Mouse (Mus musculus) yolk sac, embryonic 10.5 days (tissue): Measurements from ENCODE around the gene Mettl1.
A peak's percentile ranks its signal among the peaks of the same experiment; 100 is the strongest.
"Not testable (repeated sequence)": the region's sequence is repeated elsewhere in the genome, so short reads cannot be mapped to it uniquely, and the experiment has no call there.

Source experiments
- DNase-seq: peaks from one replicate; pipeline ENCODE4 v3.0.0-alpha.2; 2017; ENCODE audit warnings: low spot score

Gene Mettl1

DNA sequence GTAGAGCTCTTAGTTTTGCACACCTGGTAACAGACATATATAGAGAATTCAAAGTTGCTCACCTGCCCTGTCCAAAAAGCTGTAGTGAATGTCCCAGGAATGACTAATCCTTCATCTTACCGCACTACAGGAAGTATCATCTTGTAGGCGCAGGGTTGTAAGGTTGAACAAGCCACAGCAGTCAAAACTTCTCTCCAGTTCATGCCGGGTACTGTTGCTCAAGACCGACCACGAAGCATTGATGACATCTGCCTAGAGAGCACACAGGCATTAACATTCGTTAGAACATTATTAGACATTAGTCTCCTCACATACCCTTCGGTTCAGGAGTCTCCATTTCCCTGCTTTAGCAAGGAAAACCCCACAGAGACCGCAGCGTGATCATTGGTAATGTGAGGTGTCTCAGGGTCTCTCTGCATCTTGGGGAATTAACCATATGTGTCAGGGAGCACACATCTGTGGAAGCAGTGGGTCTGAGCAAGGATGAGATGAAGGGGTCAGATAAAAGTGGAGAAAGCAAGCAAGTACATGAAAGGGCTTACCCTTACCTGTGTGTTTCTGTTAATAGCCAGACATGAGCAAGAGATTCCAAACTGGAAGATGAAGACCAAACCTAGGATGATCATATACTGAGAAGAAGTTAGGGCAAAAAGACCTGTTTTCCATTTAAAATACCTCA, 27.3 kb downstream of the Mettl1 start:
- no peak for DNase-seq

DNA sequence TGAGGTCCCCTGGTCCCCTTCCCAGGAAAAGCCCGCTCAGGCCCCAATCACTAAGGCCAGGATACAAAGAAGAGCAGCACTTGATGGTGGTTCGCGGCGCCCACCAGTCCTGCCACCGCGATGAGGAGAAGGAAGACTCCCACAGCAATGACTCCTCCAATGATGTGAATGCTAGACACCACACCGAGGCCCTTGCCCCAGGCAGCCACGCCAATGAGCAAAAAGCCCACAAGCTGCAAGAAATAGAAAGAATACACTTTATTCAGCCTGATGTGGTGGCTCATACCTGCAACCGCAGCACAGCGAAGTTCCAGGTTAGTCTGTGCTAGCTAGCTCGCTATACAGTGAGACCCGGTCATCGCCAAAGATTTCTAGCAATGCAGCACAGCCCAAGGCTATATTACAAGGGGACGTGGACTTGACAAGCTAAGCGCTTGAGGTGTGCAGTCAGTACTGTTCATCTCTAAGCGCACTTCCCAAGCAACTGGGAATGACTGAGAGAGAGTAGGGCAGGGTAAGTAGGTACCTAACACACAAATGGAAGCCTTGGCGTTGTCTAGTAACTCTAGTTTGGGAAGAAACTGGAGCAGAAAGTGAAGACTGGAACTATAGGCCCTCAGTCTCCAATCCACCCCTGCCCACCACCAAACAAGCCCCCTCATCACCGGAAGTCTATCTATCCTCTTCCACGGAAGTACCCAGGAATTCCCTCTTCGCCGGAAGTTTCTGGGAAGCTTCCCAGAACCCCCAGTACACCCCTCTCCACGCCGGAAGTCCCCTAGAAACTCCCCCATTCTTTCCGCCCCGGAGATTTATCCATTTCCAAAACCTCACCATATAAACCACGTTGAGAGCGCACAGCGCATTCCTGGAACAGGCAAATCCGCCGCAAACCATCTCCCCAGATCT, 28.3 kb downstream of the Mettl1 start:
- no peak for DNase-seq

DNA sequence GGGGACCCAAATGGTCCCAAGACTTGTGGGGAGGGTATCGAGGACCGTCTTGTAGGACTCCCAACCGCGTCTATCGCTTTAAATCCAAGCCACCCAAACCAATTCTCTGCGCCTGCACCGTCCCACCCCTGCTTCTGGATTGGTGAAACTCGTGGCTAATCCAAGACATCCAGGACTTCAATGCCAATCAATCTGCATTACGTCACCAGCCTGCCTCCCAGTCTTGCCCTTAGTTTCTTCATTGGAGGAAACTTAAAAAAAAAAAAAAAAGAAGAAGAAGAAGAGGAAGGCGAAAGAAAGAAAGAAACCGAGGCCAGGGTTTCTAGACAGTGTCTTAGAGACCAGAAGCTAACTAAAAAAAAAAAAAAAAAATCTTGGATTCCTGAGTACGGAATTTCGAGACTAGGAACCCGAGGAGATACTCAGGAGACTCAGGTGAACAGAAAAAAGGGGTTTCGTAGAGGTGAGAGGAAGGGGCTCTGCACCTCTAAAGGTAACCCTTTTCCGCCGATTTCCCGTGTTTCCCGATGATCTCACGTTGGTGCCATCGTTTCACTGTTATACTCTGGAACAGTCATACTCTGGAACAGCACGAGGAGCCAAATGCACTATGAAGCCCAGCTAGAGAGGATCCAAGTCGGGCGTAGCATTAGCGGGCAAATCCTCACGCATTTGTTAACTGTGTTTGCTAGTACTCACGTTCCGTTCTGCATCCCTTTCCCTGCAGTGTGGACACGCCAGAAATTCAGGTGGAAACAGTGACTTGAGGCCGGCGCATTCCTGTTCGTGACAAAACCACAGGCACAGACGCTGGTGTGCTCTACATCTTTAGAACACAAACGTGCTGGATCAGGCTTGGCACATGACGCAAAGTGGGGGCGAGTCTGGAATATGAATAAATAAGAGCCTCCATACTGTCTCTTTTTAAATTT, 29.2 kb downstream of the Mettl1 start, which contains the start of gene Tspan31:
Gene Tspan31 (minus strand): TSS at position 75 of the 932 bp plus-strand sequence.
- peak; percentile 96 for DNase-seq

DNA sequence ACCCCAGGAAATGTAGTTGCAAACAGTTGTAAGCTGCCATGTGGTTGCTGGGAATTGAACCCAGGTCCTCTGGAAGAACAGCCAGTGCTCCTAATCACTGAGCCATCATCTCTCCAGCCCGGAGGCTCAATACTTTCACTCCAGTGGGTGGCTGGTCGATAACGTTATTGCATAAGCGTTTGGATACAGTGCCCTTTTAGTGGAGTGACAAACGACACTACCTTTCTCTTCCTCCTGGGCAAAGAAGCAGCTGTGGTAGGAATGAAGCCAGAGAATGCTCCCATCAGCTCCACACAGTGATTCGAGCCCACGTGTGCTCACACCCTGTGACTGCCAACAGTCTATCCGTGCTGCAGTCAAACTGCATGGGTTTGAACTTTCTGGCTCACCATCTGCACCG, 30.0 kb downstream of the Mettl1 start:
- DNase-seq: no peak

DNA sequence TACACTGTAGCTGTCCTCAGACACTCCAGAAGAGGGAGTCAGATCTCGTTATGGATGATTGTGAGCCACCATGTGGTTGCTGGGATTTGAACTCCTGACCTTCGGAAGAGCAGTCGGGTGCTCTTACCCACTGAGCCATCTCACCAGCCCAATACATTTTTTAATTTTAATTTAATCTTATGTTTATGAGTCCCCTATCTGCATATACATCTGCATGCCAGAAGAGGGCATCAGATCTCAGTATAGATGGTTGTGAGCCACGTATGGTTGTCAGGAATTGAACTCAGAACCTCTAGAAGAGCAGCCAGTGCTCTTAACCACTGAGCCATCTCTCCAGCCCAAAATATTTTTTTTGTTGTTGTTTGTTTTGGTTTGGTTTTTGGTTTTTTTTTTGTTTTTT, 31.1 kb downstream of the Mettl1 start:
- not testable (repeated sequence) for DNase-seq

DNA sequence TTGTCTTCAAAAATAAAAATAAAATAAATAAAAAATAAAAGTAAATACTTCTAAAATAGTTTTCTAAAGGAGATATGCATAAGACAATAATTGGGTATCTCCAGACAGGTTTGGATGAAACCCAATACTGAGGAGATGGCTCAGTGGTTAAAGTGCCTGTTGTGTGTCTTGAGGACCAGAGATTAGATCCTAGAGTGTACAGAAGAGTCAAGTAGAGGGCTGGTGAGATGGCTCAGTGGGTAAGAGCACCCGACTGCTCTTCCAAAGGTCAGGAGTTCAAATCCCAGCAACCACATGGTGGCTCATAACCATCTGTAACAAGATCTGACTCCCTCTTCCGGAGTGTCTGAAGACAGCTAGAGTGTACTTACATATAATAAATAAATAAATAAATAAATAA, 31.8 kb downstream of the Mettl1 start:
- DNase-seq: not testable (repeated sequence)

DNA sequence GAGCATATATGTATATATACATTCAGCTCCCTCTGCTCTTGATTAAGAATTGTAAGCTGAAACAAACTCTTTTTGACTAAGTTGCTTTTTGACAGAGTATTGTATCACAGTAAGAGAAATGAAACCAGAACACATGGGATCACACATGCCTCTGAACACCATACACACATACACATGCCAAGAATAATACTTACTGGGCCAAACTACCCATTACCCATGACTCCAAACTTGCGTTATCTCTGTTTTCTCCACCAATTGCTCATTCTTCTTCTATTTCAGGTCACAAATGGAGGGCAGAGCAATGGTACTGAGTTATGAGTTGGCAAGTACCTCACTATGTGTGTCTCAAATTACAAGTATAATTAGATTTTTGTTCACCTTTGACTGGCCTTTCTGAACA, 32.8 kb downstream of the Mettl1 start:
- no peak for DNase-seq

DNA sequence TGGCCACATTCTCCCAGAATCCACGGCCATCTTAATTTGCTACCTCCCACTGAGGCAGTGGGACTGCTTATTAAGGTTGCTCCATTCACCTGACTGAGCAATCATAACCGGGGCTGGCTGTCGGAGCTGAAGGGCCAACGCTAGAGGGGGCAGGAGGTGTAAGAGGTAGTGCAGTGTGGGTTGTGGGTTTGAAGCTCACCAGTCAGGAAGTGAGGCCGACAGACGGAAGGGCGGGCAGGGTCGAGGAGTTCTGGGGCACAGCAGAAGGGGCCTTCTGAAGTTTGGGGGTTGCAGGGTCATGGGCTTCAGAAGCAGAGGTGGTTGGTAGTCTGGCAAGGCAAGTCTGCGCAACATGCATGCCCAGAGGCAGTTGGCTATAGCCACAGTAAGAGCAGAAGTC, 33.9 kb downstream of the Mettl1 start, which contains the start of gene Agap2:
Gene Agap2 (plus strand): TSS at position 205 of the 400 bp plus-strand sequence.
- no peak for DNase-seq

DNA sequence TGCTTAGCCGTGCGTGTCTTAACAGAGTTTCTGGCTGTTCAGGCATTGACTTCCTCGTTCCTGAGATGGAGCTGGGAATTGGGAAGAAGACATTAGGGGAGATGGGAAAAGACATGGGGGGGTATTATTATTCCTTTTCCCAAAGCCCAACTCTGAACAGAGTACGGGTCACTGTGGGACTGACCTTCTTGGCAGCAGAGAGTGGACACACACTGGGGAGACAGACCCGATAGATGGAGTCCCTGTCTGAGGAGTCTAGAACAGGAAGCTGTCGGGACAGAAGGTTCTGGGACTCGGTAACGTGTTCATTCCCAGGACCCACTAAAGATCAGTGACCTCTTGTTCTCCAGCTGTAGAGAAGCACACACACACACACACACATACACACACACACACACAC, 34.4 kb downstream of the Mettl1 start:
- no peak for DNase-seq

DNA sequence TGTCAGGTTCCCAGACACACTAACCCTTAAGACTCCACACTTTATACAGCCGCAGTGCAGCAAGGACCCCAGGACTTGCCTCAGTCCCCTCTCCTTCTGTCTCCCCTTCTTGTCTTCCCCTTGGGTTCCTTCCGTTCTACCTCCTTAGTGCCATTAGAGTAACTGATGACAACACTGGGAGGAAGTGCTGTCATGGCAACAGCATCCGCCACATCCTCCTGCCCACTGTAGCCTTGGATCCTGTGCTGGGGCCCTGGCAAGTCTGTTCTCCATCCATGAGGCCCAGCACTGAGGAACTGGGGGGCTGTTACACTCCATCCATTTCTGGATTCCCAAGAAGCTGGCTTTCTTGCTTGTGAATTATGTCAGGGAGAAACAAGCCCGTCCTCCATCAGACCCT, 34.9 kb downstream of the Mettl1 start:
- DNase-seq: no peak

DNA sequence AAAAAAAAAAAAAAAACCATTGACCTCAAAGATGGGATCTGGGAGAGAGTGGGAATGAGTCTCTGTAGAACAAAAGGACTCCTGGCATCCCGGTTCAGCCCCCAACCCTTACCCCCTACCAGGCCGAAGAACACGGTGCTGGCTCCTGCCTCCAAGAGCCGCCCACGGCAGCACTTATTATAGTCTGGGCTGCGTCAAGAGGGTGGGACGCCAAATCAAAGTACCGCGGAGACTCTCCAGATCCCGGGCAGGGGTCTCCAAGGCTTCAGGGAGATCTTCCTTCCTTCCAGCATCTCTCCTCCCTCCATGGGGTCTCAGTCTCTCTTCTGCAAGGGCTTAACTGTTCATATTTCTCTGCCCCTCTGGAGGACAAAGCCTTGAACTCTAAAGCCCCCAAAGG, 36.3 kb downstream of the Mettl1 start:
- no peak for DNase-seq

DNA sequence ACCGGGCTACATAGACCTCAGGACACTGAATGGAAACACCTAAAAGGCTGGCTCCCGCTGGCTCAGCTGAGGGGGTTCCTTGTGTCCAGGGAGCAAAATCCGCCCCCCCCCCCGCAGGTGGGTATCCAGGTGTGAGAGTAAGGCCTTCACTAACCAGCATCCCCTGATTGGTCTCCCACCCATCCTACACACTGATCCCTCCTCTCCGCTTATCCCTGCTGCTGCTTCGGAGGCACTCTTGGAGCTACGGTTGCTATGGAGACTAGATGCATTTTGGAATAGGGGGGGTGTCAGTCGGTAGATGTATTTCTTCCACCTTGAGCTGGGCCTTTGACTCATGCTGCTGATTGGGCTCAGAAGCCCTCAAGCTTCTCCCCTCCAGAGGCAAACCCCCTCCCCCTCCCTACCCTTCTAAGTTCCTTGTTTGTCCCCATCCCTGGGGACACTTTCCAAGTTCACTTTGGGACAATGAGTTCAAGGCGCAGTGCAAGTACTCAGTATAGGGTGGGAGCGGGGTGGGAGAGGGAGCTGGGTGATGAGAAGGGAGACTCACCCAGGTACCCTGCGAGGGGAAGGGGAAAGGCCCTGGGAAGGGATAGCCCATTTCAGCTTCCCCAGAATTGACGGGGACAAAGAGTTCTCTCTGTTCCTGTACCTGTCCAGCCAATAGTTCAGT, 36.9 kb downstream of the Mettl1 start:
- DNase-seq: no peak

DNA sequence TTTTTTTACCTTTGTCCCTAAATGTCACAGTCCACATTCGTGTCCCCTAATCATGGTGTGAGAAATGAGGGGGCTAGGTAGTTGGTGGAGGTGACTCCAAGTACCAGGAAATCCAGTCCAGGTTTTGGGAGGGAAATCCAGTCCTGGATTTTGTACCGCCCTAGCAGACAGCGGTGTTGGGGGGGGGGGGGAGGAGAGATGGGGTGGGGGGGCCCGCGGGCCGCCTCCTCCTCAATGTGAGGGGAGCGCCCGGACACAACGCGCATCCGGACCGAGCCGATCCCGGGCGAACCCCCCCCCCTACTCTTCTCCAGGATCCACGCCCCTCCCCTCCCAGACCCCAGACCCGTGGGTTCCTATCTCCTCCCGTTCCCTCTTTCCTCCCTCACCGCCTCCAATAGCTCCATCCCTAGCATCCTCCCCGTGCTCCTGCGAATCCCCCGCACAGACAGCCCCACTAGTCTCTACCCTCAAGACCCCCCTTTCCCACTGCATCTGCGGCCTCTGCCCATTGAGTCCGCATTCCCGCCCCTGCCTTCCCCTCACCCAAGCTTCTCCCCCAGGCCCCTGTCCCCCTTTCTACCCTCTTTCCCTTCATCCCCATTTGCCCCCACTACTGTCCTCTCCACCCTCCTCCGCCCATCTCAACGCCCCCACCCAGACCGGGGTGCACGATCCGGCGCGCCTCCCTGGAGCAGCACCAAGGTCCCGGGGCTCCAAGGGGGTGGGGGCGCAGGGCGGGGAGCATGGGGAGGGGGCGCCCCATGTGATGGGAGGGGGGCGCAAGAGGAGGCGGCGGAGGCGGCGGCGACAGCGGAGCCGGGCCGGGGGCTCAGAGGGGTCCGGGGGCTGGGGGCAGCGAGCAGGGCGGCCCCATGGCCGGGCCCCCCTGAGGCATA, 37.7 kb downstream of the Mettl1 start:
- DNase-seq: peak; percentile 44

DNA sequence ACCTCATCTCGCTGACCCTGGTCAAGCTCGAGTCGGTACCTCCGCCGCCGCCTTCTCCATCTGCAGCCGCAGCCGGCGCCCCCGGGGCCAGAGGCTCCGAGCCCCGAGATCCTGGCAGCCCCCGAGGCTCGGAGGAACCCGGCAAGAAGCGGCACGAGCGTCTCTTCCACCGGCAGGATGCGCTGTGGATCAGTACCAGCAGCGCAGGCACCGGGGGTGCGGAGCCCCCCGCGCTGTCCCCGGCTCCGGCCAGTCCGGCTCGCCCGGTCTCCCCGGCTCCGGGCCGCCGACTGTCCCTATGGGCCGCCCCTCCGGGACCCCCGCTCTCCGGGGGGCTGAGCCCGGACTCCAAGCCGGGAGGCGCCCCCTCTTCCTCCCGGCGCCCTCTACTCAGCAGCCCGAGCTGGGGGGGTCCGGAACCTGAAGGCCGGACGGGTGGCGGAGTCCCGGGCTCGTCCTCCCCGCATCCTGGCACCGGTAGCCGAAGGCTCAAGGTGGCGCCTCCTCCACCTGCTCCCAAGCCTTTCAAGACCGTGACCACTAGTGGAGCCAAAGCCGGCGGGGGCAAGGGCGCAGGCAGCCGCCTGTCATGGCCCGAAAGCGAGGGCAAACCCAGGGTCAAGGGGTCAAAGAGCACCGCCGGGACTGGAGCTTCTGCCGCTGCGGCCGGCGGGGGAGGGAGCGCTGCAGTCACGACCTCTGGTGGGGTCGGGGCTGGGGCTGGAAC, 38.6 kb downstream of the Mettl1 start:
- peak; percentile 37 for DNase-seq

DNA sequence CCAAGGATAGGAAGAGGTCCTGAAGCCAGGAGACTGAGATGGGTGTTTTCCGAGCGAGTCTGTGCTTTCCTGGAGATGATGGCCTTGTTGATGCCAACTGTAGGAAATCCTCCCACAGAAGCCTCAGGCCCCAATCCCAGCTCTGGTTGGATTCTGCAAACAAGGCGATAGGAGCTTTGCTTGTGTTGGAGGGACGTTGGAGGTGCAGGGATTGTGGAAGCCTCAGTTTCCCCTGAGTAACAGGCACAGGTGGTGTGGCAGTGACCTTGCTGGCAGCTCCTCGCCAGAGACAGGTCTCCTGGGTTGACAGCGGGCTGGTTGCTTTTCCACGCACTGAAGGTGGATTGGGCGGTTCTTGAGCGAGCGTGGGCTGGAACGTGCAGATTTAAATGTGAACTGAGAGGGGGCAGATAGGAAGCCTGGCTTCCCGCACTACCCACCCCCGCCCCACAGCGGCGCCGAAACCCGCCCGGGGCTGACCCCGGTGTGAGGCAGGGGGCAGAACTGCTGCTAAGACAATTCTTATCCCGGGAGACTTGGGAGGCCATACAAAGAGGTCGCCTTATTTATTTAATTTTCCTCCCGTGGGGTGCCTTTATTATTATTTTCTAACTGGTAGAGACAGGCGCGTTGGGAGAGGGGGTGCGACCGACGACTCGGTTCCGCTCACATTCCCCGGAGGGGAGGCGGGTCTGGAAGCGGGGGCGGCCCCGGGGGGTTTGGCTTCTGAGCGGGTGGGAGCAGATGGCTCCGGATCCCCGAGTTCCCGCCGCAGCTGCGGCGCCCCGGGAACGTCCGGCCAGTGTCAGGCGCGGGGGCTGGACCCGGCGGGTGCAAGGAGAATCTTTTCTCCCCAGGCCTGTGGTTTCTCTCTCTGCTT, 39.9 kb downstream of the Mettl1 start:
- DNase-seq: no peak

DNA sequence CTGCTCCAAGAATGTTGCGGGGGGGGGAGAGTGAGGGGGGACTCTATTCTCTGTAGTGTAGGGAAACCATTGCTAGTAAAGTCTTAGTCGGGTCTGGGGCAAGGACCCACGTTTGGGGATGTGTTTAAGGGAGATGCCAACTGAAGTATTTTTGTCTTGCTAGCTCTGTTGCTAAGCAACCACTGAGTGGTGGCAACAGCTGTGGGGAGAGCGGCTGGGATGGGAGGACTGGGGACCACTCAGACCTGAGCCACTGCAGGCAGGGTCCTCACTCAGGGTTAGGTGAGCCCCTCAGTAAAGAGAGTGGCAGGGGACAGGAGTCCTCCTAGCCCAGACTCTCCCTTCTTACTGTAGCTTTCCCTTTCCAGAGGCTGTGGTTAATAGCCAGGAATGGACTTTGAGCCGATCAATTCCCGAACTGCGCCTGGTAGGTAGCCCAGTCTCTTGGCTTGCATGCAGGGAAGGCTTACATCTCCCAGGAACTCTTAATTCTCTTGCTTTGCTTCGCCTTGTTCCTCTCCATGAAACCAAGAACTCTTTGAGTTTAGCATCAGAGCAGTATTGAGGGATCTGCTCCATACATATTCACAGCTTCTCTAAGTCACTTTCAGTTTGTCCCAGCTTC, 40.9 kb downstream of the Mettl1 start:
- no peak for DNase-seq

DNA sequence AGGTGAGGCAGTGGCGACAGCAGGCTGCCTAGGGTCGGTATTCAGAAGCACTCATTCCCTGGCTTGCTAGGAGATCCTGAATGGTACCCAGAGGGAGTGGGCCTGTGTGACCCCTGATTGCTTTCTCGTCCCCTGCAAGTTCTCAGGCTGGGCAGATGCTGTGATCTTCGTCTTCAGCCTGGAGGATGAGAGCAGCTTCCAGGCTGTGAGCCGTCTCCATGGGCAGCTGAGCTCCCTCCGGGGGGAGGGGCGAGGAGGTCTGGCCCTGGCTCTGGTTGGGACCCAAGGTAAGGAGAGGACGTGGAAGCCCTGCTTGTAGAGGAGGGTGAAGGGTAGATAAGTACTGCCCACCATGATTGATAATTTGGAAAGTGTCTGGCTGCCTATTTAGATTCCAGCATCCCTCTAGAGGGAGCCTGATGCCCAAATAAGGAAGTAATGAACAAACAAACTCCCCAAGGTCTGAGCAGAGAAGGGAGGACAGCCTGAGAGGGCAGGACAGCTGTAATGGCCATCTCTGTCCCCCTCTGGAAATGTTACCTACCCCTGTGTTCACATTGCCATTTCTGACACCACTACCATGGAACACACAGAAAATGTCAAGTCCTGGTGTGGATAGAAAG, 42.2 kb downstream of the Mettl1 start:
- no peak for DNase-seq

DNA sequence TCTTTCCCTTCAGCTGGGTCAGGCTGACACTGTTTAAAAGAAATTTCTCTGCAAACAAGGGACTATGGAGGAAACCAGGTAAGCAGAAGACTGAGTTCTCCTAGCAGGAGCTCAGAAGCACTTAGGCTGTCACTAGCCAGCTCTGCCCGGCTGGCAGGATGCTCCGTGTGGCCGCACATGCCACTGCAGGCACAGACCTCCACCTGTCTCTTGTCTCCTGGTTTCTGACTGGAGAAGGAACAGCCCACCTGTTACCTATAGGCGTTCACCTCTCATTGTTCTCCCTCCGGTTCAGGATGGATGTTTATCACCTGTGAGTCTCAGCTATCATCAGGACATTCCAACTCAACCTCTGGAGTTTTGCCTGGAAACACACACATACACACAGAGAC, 42.7 kb downstream of the Mettl1 start:
- DNase-seq: no peak
